Mouse (Mus musculus) neural tube, embryonic 11.5 days (tissue): ENCODE results near the gene Peli2. TPM values are rescaled to one million over a fixed set of nuclear protein-coding genes. Genes with fewer than 3 reads are reported as not detected.

Experiments used
- ATAC-seq: fragments of 200-750 bp; cut with Nextera tagmentation; 2 replicates; pipeline ENCODE4 v1.8.0; 2017; ENCODE audit warnings: moderate number of reproducible peaks, mild to moderate bottlenecking, moderate TSS enrichment, moderate library complexity; ENCODE audit not compliant: insufficient read depth, low FRiP score, low TSS enrichment
- DNase-seq: peaks from one replicate; pipeline ENCODE4 v3.0.0-alpha.2; 2015; ENCODE audit warnings: low spot score
- H3K27ac ChIP-seq: fragments of 300-500 bp; sonication (generic); 2 replicates; pipeline ENCODE4 v1.5.1; 2014; ENCODE audit warnings: low read depth, mild to moderate bottlenecking, low read length
- H3K27me3 ChIP-seq: fragments of 300-500 bp; sonication (generic); 2 replicates; pipeline ENCODE4 v1.6.1; 2014; ENCODE audit warnings: mild to moderate bottlenecking, low read length, mixed read lengths; ENCODE audit not compliant: control insufficient read depth, insufficient read depth
- H3K36me3 ChIP-seq: fragments of 300-500 bp; sonication (generic); 2 replicates; pipeline ENCODE4 v1.6.1; 2014; ENCODE audit warnings: mild to moderate bottlenecking, low read length, moderate library complexity, mixed read lengths; ENCODE audit not compliant: control insufficient read depth, insufficient read depth
- H3K4me1 ChIP-seq: fragments of 300-500 bp; sonication (generic); 2 replicates; pipeline ENCODE4 v1.6.1; 2014; ENCODE audit warnings: low read length, mixed read lengths; ENCODE audit not compliant: control insufficient read depth, insufficient read depth
- H3K4me2 ChIP-seq: fragments of 300-500 bp; sonication (generic); 2 replicates; pipeline ENCODE4 v1.6.1; 2014; ENCODE audit warnings: low read depth, mild to moderate bottlenecking, moderate library complexity
- H3K4me3 ChIP-seq: fragments of 300-500 bp; sonication (generic); 2 replicates; pipeline ENCODE4 v1.5.1; 2014; ENCODE audit warnings: low read depth, low read length
- H3K9ac ChIP-seq: fragments of 300-500 bp; sonication (generic); 2 replicates; pipeline ENCODE4 v1.6.1; 2014; ENCODE audit warnings: mild to moderate bottlenecking, low read length
- H3K9me3 ChIP-seq: fragments of 300-500 bp; sonication (generic); 2 replicates; pipeline ENCODE4 v1.6.1; 2016; ENCODE audit warnings: low read length; ENCODE audit not compliant: control insufficient read depth
- WGBS: fragments of 180-500 bp; shearing (Covaris S2); extraction: QIAGEN DNeasy Blood & Tissue Kit; methylation state at CpG from one replicate; pipeline ENCODE4 v1.1.7; 2014; 5-methylcytosine and 5-hydroxymethylcytosine counted together
- polyA plus RNA-seq: library from polyadenylated mRNA; unstranded; fragments of >200 nt; fragmentation: Nextera tagmentation; extraction: Ambion mirVana; gene quantifications from 2 replicates; pipeline ENCODE4 v1.2.1, GENCODE M21; 2014

Peli2 gene
- polyA plus RNA-seq, 1 experiment from 2014 or later = 18.7 TPM

DNA sequence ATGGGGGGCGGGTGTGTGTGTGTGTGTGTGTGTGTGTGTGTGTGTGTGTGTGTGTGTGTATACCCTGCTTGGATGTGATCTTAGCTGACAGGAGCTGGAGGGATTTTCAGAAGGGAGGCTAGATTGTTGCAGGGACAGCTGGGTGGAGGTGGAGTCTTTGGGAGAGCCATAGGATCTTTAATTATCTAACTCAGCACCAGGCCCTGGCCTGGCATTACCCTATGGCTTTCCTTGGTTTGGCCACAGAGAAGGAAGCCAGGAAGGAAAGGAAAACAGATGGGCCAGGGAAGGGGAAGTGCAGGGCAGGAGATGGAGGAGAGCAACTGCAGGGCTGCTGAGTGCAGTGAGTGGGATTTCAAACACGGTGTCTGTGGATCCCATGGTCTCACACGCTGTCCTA, 18.8 kb downstream of the Peli2 start:
- H3K27me3 ChIP-seq = no peaks in the 10 kb centered on the region
- no peak overlapping the region for H3K4me2 ChIP-seq
- no peak overlapping the region for H3K27ac ChIP-seq
- H3K4me3 ChIP-seq = no peak overlapping the region
- H3K9ac ChIP-seq = no peak overlapping the region
- peaks cover 21% of the 10 kb centered on the region for H3K4me1 ChIP-seq
- 79% methylated on average over 3 of the region's 3 CpGs for WGBS
- no peak for ATAC-seq
- H3K36me3 ChIP-seq = no peaks in the 10 kb centered on the region
- H3K9me3 ChIP-seq = no peaks in the 10 kb centered on the region
- no peak for DNase-seq

GRCm38 (mm10) chr14:48141694-48142093, 21.1 kb downstream of the Peli2 start:
- H3K36me3 ChIP-seq = no peaks in the 10 kb centered on the region
- H3K27ac ChIP-seq = no peak overlapping the region
- H3K4me1 ChIP-seq = peaks cover 13% of the 10 kb centered on the region
- DNase-seq (no peak), ATAC-seq (no peak)
- H3K4me3 ChIP-seq = no peak overlapping the region
- H3K9ac ChIP-seq = no peak overlapping the region
- H3K9me3 ChIP-seq = no peaks in the 10 kb centered on the region
- no peak overlapping the region for H3K4me2 ChIP-seq
- WGBS = 73% methylated on average over 8 of the region's 8 CpGs
- no peaks in the 10 kb centered on the region for H3K27me3 ChIP-seq

- no peaks in the 10 kb centered on the region for H3K36me3 ChIP-seq
- DNase-seq (no peak), ATAC-seq (no peak)
- no peaks in the 10 kb centered on the region for H3K27me3 ChIP-seq
- 47% methylated on average over 10 of the region's 10 CpGs for WGBS
- H3K4me3 ChIP-seq = no peak overlapping the region
- no peak overlapping the region for H3K27ac ChIP-seq
- no peaks in the 10 kb centered on the region for H3K9me3 ChIP-seq
- H3K4me1 ChIP-seq = peaks cover 11% of the 10 kb centered on the region
- H3K9ac ChIP-seq = no peak overlapping the region
- H3K4me2 ChIP-seq = no peak overlapping the region
These were observed 22.1 kb downstream of the Peli2 start for GRCm38 (mm10) chr14:48142696-48143095.

DNA sequence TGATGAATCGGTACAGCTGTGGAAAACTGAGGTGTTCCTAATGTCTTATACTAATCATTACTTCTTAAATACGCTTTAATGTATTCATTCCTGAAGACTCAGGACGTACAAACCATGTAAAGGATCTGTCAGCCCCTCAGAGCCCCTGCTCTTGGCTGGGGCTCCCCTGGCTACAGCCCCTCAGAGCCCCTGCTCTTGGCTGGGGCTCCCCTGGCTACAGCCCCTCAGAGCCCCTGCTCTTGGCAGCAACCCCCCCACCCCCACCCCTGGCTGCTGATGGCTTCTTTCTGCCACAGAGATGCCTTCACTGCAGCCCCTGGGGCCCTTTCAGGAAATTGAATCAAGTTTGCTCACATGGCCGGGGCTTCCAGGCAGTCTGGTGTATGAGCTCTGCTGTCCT, 22.5 kb downstream of the Peli2 start:
- Histone ChIP-seq H3K4me3 (no peak overlapping the region), H3K27ac (no peak overlapping the region), H3K9ac (no peak overlapping the region), H3K4me1 (peaks cover 11% of the 10 kb centered on the region), H3K27me3 (no peaks in the 10 kb centered on the region), H3K4me2 (no peak overlapping the region; the same call in 1 of the 2 replicates), H3K9me3 (no peaks in the 10 kb centered on the region), H3K36me3 (no peaks in the 10 kb centered on the region)
- ATAC-seq (no peak), DNase-seq (no peak)
- WGBS = 50% methylated on average over 4 of the region's 4 CpGs

- no peak overlapping the region for H3K27ac ChIP-seq
- DNase-seq (no peak), ATAC-seq (no peak)
- H3K4me1 ChIP-seq = peaks cover 11% of the 10 kb centered on the region
- H3K9me3 ChIP-seq = no peaks in the 10 kb centered on the region
- no peak overlapping the region for H3K4me3 ChIP-seq
- 91% methylated on average over 17 of the region's 17 CpGs for WGBS
- H3K27me3 ChIP-seq = no peaks in the 10 kb centered on the region
- H3K9ac ChIP-seq = no peak overlapping the region
- H3K36me3 ChIP-seq = no peaks in the 10 kb centered on the region
- no peak overlapping the region for H3K4me2 ChIP-seq
These were observed 23.7 kb downstream of the Peli2 start for GRCm38 (mm10) chr14:48144330-48144729.

DNA sequence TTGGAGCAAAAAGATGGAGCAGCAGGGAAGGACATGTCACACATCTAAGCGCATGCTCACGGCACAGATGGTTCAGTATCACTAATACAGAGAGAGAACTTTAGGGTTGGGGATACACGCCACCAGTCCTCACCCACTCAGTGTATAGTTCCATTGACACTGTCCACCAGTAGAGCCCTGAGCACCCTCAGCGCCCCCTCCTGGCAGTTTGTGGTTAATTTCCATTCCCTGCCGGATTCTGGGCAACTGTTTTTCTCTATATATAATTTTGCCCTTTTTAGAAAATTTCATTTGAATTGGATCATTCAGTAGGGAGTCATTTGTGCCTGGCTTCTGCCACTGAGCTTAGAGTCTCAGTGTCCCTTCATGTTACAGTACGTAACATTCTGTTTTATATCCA, 27.1 kb downstream of the Peli2 start:
- DNase-seq (no peak), ATAC-seq (no peak)
- H3K4me1 ChIP-seq = peaks cover 9% of the 10 kb centered on the region
- no peak overlapping the region for H3K4me3 ChIP-seq
- no peak overlapping the region for H3K27ac ChIP-seq
- no peak overlapping the region for H3K9ac ChIP-seq
- H3K4me2 ChIP-seq = no peak overlapping the region
- no peaks in the 10 kb centered on the region for H3K36me3 ChIP-seq
- no peaks in the 10 kb centered on the region for H3K27me3 ChIP-seq
- WGBS = 84% methylated on average over 6 of the region's 6 CpGs
- H3K9me3 ChIP-seq = no peaks in the 10 kb centered on the region

DNA sequence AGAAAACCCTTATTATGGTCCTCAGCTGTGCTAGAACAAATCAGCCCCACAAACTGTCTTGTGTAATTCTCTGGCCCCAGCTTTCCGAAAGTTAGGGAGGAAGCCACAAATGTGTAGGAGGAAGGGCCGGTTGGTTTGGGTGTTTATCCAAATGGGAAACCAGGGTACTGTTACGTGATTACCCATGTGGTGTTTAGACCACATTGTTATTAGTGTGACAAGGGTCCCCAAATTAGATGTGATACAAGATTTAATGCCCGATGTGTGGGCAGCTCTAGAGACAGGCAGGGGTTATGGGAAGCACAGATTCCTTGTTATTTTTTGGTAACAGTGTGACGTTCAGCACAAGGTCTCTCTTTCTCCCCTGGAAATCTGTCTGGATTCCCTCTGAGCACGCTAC, 28.0 kb downstream of the Peli2 start:
- DNase-seq (no peak), ATAC-seq (no peak)
- Histone ChIP-seq H3K9ac (no peak overlapping the region), H3K4me2 (no peak overlapping the region), H3K36me3 (no peaks in the 10 kb centered on the region), H3K27me3 (no peaks in the 10 kb centered on the region), H3K9me3 (no peaks in the 10 kb centered on the region), H3K27ac (no peak overlapping the region), H3K4me3 (no peak overlapping the region), H3K4me1 (peaks cover under 1% of the 10 kb centered on the region)
- 86% methylated on average over 6 of the region's 6 CpGs for WGBS

DNA sequence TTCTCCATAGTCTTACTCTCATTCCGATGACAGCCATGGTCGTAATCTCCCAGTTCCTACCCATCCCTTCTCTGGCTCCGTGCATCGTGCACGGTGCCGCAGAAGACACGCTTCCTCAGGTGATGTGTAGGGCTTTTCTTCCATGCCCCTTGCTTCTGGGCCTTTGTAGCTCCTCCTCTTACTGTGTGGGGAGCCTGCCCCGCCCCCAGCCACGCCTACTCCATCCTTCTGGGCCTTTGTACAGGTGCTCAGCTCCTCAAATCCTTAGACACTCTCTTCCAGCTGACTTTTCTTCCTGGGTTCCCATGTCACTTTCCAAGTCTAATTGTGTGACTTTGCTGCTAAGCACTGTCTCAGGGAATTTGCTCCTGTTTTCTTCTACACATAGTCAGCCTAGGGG, 28.7 kb downstream of the Peli2 start:
- no peaks in the 10 kb centered on the region for H3K4me1 ChIP-seq
- DNase-seq (no peak), ATAC-seq (no peak)
- no peaks in the 10 kb centered on the region for H3K27me3 ChIP-seq
- 94% methylated on average over 9 of the region's 9 CpGs for WGBS
- no peaks in the 10 kb centered on the region for H3K36me3 ChIP-seq
- H3K4me2 ChIP-seq = no peak overlapping the region
- H3K4me3 ChIP-seq = no peak overlapping the region
- no peak overlapping the region for H3K9ac ChIP-seq
- H3K9me3 ChIP-seq = no peaks in the 10 kb centered on the region
- H3K27ac ChIP-seq = no peak overlapping the region

- H3K4me3 ChIP-seq = no peak overlapping the region
- 81% methylated on average over 1 of the region's 1 CpGs for WGBS
- H3K9me3 ChIP-seq = no peaks in the 10 kb centered on the region
- H3K27ac ChIP-seq = no peak overlapping the region
- no peak overlapping the region for H3K9ac ChIP-seq
- no peak for ATAC-seq
- H3K36me3 ChIP-seq = no peaks in the 10 kb centered on the region
- H3K4me2 ChIP-seq = no peak overlapping the region
- H3K27me3 ChIP-seq = no peaks in the 10 kb centered on the region
- no peak for DNase-seq
- H3K4me1 ChIP-seq = no peaks in the 10 kb centered on the region
These were observed 30.3 kb downstream of the Peli2 start for GRCm38 (mm10) chr14:48150903-48151302.
